Mouse (Mus musculus) kidney, adult 9 months (tissue): Measurements from ENCODE around the gene Rxfp1.

ENCODE experiments used
- DNase-seq: peaks from one replicate; pipeline ENCODE4 v3.0.0; 2022

Rxfp1 gene

GRCm38 (mm10) chr3:79737780-79738179, at the start of gene Rxfp1:
Gene Rxfp1, minus strand, starts transcription at chr3:79737880.
- no peak for DNase-seq

- DNase-seq, result no peak
These were observed 46.7 kb upstream of the Rxfp1 start for GRCm38 (mm10) chr3:79784362-79784736.

GRCm38 (mm10) chr3:79783630-79784361, 46.1 kb upstream of the Rxfp1 start:
- DNase-seq, result no peak

GRCm38 (mm10) chr3:79772701-79773100, 35.0 kb upstream of the Rxfp1 start:
- no peak for DNase-seq

- no peak for DNase-seq
These were observed 16.1 kb upstream of the Rxfp1 start for GRCm38 (mm10) chr3:79753736-79754135.

- no peak for DNase-seq
These were observed 8.9 kb upstream of the Rxfp1 start for GRCm38 (mm10) chr3:79746585-79746984.

GRCm38 (mm10) chr3:79745101-79745500, 7.4 kb upstream of the Rxfp1 start:
- no peak for DNase-seq

GRCm38 (mm10) chr3:79744415-79744814, 6.7 kb upstream of the Rxfp1 start:
- peak; percentile 5 for DNase-seq

GRCm38 (mm10) chr3:79740351-79740750, 2.7 kb upstream of the Rxfp1 start:
- no peak for DNase-seq

- DNase-seq, result no peak
These were observed 771 bp upstream of the Rxfp1 start for GRCm38 (mm10) chr3:79738451-79738850.

GRCm38 (mm10) chr3:79726506-79727075, 11.1 kb downstream of the Rxfp1 start:
- DNase-seq, result no peak

- no peak for DNase-seq
These were observed 16.8 kb downstream of the Rxfp1 start for GRCm38 (mm10) chr3:79720756-79721484.

GRCm38 (mm10) chr3:79706436-79706835, 31.2 kb downstream of the Rxfp1 start:
- no peak for DNase-seq

GRCm38 (mm10) chr3:79703135-79703534, 34.5 kb downstream of the Rxfp1 start:
- no peak for DNase-seq

- DNase-seq, result no peak
These were observed 45.7 kb downstream of the Rxfp1 start for GRCm38 (mm10) chr3:79691957-79692356.

GRCm38 (mm10) chr3:79690111-79690651, 47.5 kb downstream of the Rxfp1 start:
- no peak for DNase-seq

- peak; percentile 79 for DNase-seq
These were observed 49.6 kb downstream of the Rxfp1 start for GRCm38 (mm10) chr3:79688101-79688500.

GRCm38 (mm10) chr3:79683529-79683928, 54.2 kb downstream of the Rxfp1 start:
- DNase-seq, result no peak

GRCm38 (mm10) chr3:79682351-79683132, 55.1 kb downstream of the Rxfp1 start:
- no peak for DNase-seq

GRCm38 (mm10) chr3:79676411-79676810, 61.3 kb downstream of the Rxfp1 start:
- no peak for DNase-seq

- DNase-seq, result no peak
These were observed 63.0 kb downstream of the Rxfp1 start for GRCm38 (mm10) chr3:79674641-79675040.

GRCm38 (mm10) chr3:79673082-79673481, 64.6 kb downstream of the Rxfp1 start:
- DNase-seq, result peak; percentile 64

GRCm38 (mm10) chr3:79672188-79672587, 65.5 kb downstream of the Rxfp1 start:
- no peak for DNase-seq
